Mouse (Mus musculus): Measurements from ENCODE around the gene D8Ertd738e.
A peak's percentile ranks its signal among the peaks of the same experiment; 100 is the strongest.

The D8Ertd738e gene

GRCm38 (mm10) chr8:84202938-84203917 lies 46.3 kb downstream of the D8Ertd738e start:
- DNase-seq (ENCODE audit: low spot score) = no peak

GRCm38 (mm10) chr8:84202466-84202865 lies 47.1 kb downstream of the D8Ertd738e start:
- DNase-seq (ENCODE audit: low spot score) = no peak

DNA sequence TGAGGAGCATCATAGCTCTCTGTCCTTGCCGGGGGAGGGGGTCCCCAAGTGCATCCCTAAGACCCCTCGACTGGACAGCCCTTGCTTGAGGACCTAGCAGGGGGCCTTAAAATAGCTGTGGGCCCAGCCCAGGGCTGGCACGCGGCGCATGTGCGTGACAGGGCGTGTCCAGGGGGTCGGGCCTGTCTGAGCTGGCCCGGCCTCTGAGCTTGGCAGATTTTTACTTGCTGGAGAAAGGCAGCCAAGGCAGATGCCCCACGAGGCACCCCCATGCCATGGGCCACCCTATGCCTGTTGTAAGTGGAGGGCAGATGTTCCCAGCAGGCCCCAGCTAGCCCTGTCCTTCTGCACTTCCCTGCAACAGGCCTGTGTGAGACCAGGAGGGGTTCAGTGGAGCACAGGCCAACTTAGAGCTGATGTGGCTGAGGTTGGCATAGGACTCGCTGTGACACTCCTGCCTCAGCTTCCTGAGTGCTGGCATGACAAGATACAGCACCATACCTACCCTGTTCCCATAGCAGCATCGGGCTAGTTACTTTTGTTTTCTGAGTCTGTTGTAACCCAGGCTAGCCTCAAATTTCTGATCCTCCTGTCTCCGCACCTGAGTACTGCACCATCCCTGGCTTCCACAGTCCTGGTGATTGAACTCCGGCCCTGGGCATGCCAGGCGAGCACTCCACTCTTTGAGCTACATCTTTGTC lies 47.8 kb downstream of the D8Ertd738e start:
- DNase-seq (ENCODE audit: low spot score) = no peak

DNA sequence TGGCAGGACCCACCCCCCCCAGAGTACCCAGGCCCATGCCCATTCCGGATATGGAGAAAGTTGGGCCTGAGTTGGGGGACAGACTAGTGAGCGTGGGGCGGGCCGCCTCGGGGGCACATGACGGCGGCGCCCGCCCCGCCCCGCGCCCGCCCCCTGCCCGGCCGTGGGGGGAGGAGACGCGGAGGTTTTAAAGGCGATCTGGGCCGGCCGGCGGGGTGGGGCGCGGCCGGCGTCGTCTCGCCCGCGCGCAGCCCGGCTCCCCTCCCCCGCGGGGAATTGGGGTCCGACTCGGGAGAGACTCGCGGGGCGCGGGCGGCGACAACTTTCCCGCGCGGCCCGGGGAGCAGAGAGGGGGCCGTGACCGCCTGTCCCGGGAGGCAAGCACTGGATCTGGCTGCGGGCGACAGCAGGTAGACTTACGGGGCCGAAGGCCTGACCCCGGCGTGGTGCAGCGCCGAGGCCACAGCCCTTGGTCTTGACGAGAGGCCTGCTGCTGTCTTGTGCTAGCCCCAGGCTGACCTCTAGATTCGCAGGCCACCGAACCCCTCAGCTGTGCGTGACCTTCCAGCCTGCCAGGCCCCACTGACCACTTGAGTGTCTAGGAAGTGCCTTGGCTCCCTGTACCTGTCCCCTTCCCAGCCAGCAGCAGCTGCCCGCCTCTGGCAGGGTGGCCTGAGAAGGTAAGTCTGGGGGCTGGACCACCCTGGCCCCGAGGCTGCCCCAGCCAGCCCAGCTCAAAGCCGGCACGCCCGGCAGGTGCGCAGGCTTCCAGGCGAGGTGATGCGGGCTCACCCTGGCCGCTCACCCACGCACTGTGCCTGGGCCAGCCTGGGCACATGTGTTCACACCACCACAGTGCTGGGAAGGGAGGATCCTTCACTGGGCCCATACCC lies 48.6 kb downstream of the D8Ertd738e start:
- DNase-seq (ENCODE audit: low spot score) = peak; percentile 68

GRCm38 (mm10) chr8:84200126-84200555 lies 49.4 kb downstream of the D8Ertd738e start:
- no peak for DNase-seq (ENCODE audit: low spot score)

- no peak for DNase-seq (ENCODE audit: low spot score)
These were observed 50.0 kb downstream of the D8Ertd738e start for GRCm38 (mm10) chr8:84199348-84200125.

- DNase-seq (ENCODE audit: low spot score) = no peak
These were observed 50.6 kb downstream of the D8Ertd738e start for GRCm38 (mm10) chr8:84198871-84199270.

GRCm38 (mm10) chr8:84197922-84198774 lies 51.4 kb downstream of the D8Ertd738e start:
- peak; percentile 67 for DNase-seq (ENCODE audit: low spot score)

DNA sequence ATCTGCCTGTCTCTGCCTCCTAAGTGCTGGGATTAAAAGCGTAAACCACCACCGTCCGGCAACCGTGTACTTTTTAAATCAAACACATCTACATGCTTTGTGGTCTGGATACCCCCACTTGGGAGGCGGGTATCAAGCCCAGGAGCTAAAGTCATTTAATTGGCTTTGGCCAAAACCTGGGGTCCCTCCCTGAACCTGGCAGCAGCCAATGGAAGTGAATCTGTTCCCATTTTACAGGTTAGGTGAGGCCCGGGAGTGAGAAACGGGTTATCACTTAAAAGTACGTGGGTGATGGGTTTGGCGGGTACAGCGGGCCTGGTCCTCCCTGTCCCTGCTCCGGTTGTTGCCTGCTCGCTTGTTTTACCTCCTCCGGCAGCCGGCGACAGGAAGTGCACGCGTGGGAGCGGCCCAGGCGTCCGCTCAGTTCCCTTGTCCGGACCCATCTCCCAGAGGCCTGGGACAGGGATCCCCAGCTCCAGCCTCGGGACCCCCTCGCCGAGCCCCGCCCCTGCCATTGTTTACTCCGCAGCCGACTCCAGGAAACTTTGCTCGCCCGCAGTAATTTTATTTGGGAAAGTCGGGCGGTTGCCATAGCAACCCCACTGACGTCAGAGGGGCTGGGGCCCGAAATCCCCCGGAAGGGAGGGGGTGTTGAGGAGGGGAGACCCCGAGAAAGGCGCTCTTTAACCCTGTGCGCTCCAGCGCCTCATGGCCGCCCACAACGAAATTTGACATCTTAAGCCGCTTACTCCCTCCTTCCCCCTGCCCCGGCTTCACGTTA lies 52.2 kb downstream of the D8Ertd738e start:
- peak; percentile 88 for DNase-seq (ENCODE audit: low spot score)

Data from ovary, postnatal 10 days (tissue).